Mouse (Mus musculus): ENCODE measurements around the gene Acod1. TPM values are rescaled to one million over a fixed set of nuclear protein-coding genes. Genes with fewer than 3 reads are reported as not detected.

Gene Acod1
- polyA plus RNA-seq, 1 experiment from 2014 or later = 0.06 TPM

GRCm38 (mm10) chr14:103077272-103078005, 30.7 kb downstream of the Acod1 start:
- Histone ChIP-seq H3K27ac (no peak overlapping the region), H3K4me3 (replicated peaks) (no peak overlapping the region), H3K36me3 (replicated peaks) (peaks cover 35% of the 10 kb centered on the region), H3K4me1 (no peaks in the 10 kb centered on the region), H3K4me2 (no peak overlapping the region), H3K27me3 (no peaks in the 10 kb centered on the region), H3K9ac (no peak overlapping the region), H3K9me3 (no peaks in the 10 kb centered on the region)
- WGBS = 95% methylated on average over 9 of the region's 9 CpGs
- no peak for ATAC-seq (ENCODE audit: low FRiP score)

- WGBS = 85% methylated on average over 16 of the region's 16 CpGs
- H3K27ac ChIP-seq = no peak overlapping the region
- H3K36me3 ChIP-seq (replicated peaks) = peaks cover 34% of the 10 kb centered on the region
- no peaks in the 10 kb centered on the region for H3K27me3 ChIP-seq
- no peak overlapping the region for H3K4me3 ChIP-seq (replicated peaks)
- H3K4me1 ChIP-seq = no peaks in the 10 kb centered on the region
- no peak overlapping the region for H3K9ac ChIP-seq
- H3K4me2 ChIP-seq = no peak overlapping the region
- no peaks in the 10 kb centered on the region for H3K9me3 ChIP-seq
- ATAC-seq (ENCODE audit: low FRiP score) = no peak
Observed at GRCm38 (mm10) chr14:103078006-103078912, 31.5 kb downstream of the Acod1 start.

- WGBS = 87% methylated on average over 9 of the region's 9 CpGs
- no peak overlapping the region for H3K4me2 ChIP-seq
- ATAC-seq (ENCODE audit: low FRiP score) = no peak
- no peak overlapping the region for H3K4me3 ChIP-seq (replicated peaks)
- no peak overlapping the region for H3K27ac ChIP-seq
- H3K36me3 ChIP-seq (replicated peaks) = peaks cover 38% of the 10 kb centered on the region
- H3K9ac ChIP-seq = no peak overlapping the region
- no peaks in the 10 kb centered on the region for H3K4me1 ChIP-seq
- no peaks in the 10 kb centered on the region for H3K9me3 ChIP-seq
- H3K27me3 ChIP-seq = no peaks in the 10 kb centered on the region
Observed at GRCm38 (mm10) chr14:103079209-103079977, 32.6 kb downstream of the Acod1 start.

- no peaks in the 10 kb centered on the region for H3K4me1 ChIP-seq
- 78% methylated on average over 1 of the region's 1 CpGs for WGBS
- H3K9me3 ChIP-seq = no peaks in the 10 kb centered on the region
- no peak overlapping the region for H3K4me3 ChIP-seq (replicated peaks)
- H3K36me3 ChIP-seq (replicated peaks) = peaks cover 57% of the 10 kb centered on the region
- H3K27me3 ChIP-seq = no peaks in the 10 kb centered on the region
- H3K27ac ChIP-seq = no peak overlapping the region
- no peak for ATAC-seq (ENCODE audit: low FRiP score)
- no peak overlapping the region for H3K9ac ChIP-seq
- no peak overlapping the region for H3K4me2 ChIP-seq
Observed at GRCm38 (mm10) chr14:103085840-103086533, 39.2 kb downstream of the Acod1 start.

- no peak for ATAC-seq (ENCODE audit: low FRiP score)
- no peak overlapping the region for H3K4me2 ChIP-seq
- 92% methylated on average over 4 of the region's 4 CpGs for WGBS
Observed at GRCm38 (mm10) chr14:103086671-103087324, 40.0 kb downstream of the Acod1 start.

GRCm38 (mm10) chr14:103087846-103088245, 41.1 kb downstream of the Acod1 start:
- 88% methylated on average over 5 of the region's 5 CpGs for WGBS
- Histone ChIP-seq H3K4me2 (no peak overlapping the region), H3K4me1 (0 out of 2 replicates have a peak, but pooled peaks cover 2% of the 10 kb centered on the region), H3K9ac (no peak overlapping the region), H3K27me3 (no peaks in the 10 kb centered on the region), H3K4me3 (replicated peaks) (no peak overlapping the region), H3K9me3 (no peaks in the 10 kb centered on the region), H3K27ac (no peak overlapping the region), H3K36me3 (replicated peaks) (peaks cover 61% of the 10 kb centered on the region)
- no peak for ATAC-seq (ENCODE audit: low FRiP score)

More at GRCm38 (mm10) chr14:103086671-103087324, 40.0 kb downstream of the Acod1 start:
- H3K36me3 ChIP-seq (replicated peaks) = peaks cover 63% of the 10 kb centered on the region
- H3K27ac ChIP-seq = no peak overlapping the region
- H3K4me1 ChIP-seq = no peaks in the 10 kb centered on the region
- H3K27me3 ChIP-seq = no peaks in the 10 kb centered on the region
- no peak overlapping the region for H3K4me3 ChIP-seq (replicated peaks)
- no peaks in the 10 kb centered on the region for H3K9me3 ChIP-seq
- no peak overlapping the region for H3K9ac ChIP-seq

GRCm38 (mm10) chr14:103088624-103089023, 41.8 kb downstream of the Acod1 start:
- Histone ChIP-seq H3K27ac (no peak overlapping the region), H3K9me3 (no peaks in the 10 kb centered on the region), H3K4me1 (0 out of 2 replicates have a peak, but pooled peaks cover 2% of the 10 kb centered on the region), H3K36me3 (replicated peaks) (peaks cover 61% of the 10 kb centered on the region), H3K27me3 (no peaks in the 10 kb centered on the region), H3K9ac (no peak overlapping the region), H3K4me2 (no peak overlapping the region), H3K4me3 (replicated peaks) (no peak overlapping the region)
- no peak for ATAC-seq (ENCODE audit: low FRiP score)
- WGBS = 77% methylated on average over 6 of the region's 6 CpGs

- Histone ChIP-seq H3K27me3 (no peaks in the 10 kb centered on the region), H3K27ac (no peak overlapping the region), H3K9me3 (no peaks in the 10 kb centered on the region), H3K4me2 (no peak overlapping the region), H3K4me1 (peaks cover 18% of the 10 kb centered on the region), H3K36me3 (replicated peaks) (peaks cover 32% of the 10 kb centered on the region), H3K9ac (no peak overlapping the region), H3K4me3 (replicated peaks) (no peak overlapping the region)
- no peak for ATAC-seq (ENCODE audit: low FRiP score)
- WGBS = 85% methylated on average over 3 of the region's 3 CpGs
Observed at GRCm38 (mm10) chr14:103093236-103093635, 46.5 kb downstream of the Acod1 start.

- peaks cover 29% of the 10 kb centered on the region for H3K36me3 ChIP-seq (replicated peaks)
- no peak for ATAC-seq (ENCODE audit: low FRiP score)
- no peak overlapping the region for H3K4me2 ChIP-seq
- H3K27ac ChIP-seq = no peak overlapping the region
- no peak overlapping the region for H3K4me3 ChIP-seq (replicated peaks)
- WGBS = 87% methylated on average over 4 of the region's 4 CpGs
- H3K4me1 ChIP-seq = peaks cover 18% of the 10 kb centered on the region
- no peak overlapping the region for H3K9ac ChIP-seq
- no peaks in the 10 kb centered on the region for H3K9me3 ChIP-seq
- H3K27me3 ChIP-seq = no peaks in the 10 kb centered on the region
Observed at GRCm38 (mm10) chr14:103093670-103094069, 46.9 kb downstream of the Acod1 start.

- Histone ChIP-seq H3K27ac (no peak overlapping the region), H3K4me2 (no peak overlapping the region), H3K36me3 (replicated peaks) (peaks cover 21% of the 10 kb centered on the region), H3K27me3 (no peaks in the 10 kb centered on the region), H3K4me3 (replicated peaks) (no peak overlapping the region), H3K4me1 (peaks cover 18% of the 10 kb centered on the region), H3K9me3 (no peaks in the 10 kb centered on the region), H3K9ac (no peak overlapping the region)
- no peak for ATAC-seq (ENCODE audit: low FRiP score)
- WGBS = 94% methylated on average over 8 of the region's 8 CpGs
Observed at GRCm38 (mm10) chr14:103095036-103095435, 48.3 kb downstream of the Acod1 start.

- Histone ChIP-seq H3K9ac (no peak overlapping the region), H3K27ac (no peak overlapping the region), H3K27me3 (no peaks in the 10 kb centered on the region), H3K9me3 (no peaks in the 10 kb centered on the region), H3K4me3 (replicated peaks) (no peak overlapping the region), H3K4me2 (no peak overlapping the region), H3K36me3 (replicated peaks) (peaks cover 17% of the 10 kb centered on the region), H3K4me1 (peaks cover 18% of the 10 kb centered on the region)
- no peak for ATAC-seq (ENCODE audit: low FRiP score)
- WGBS = 98% methylated on average over 8 of the region's 8 CpGs
Observed at GRCm38 (mm10) chr14:103095826-103096225, 49.0 kb downstream of the Acod1 start.
